Mouse (Mus musculus) myocyte (in vitro differentiated cells): ENCODE results near the gene Myo18b.

ENCODE experiments used
- E2F4 ChIP-seq: IDR thresholded peaks from one replicate; pipeline ENCODE4 v1.6.1; 2011; ENCODE audit warnings: mild to moderate bottlenecking, control low read depth, moderate library complexity; ENCODE audit not compliant: insufficient read depth
- MAX ChIP-seq: IDR thresholded peaks from one replicate; pipeline ENCODE4 v1.6.1; 2011; ENCODE audit warnings: low read depth, mild to moderate bottlenecking, control low read depth
- MYOD1 ChIP-seq, 3 experiments: IDR thresholded peaks; one replicate each; pipeline ENCODE4 v1.6.1; 2011; ENCODE audit warnings: control low read depth in 2 of 3, low read depth in 2 of 3, mild to moderate bottlenecking in 2 of 3, moderate library complexity in 1 of 3; ENCODE audit not compliant: insufficient read length in 2 of 3, control insufficient read depth in 1 of 3
- POLR2A ChIP-seq: IDR thresholded peaks from one replicate; pipeline ENCODE4 v1.6.1; 2011; ENCODE audit warnings: low read depth, mild to moderate bottlenecking, control low read depth, moderate library complexity; ENCODE audit not compliant: insufficient read length
- POLR2AphosphoS2 ChIP-seq: IDR thresholded peaks from one replicate; pipeline ENCODE4 v1.6.1; 2011; ENCODE audit warnings: low read depth, control low read depth; ENCODE audit not compliant: insufficient read length
- REST ChIP-seq: IDR thresholded peaks from one replicate; pipeline ENCODE4 v1.6.1; 2011; ENCODE audit warnings: mild to moderate bottlenecking, control low read depth, moderate library complexity; ENCODE audit not compliant: insufficient read depth, insufficient read length
- SRF ChIP-seq: IDR thresholded peaks from one replicate; pipeline ENCODE4 v1.6.1; 2011; ENCODE audit warnings: low read depth; ENCODE audit not compliant: control insufficient read depth, insufficient read length
- TCF12 ChIP-seq: IDR thresholded peaks from one replicate; pipeline ENCODE4 v1.6.1; 2011; ENCODE audit warnings: mild to moderate bottlenecking, control low read depth; ENCODE audit not compliant: poor library complexity, insufficient read depth, severe bottlenecking
- USF1 ChIP-seq: IDR thresholded peaks from one replicate; pipeline ENCODE4 v1.6.1; 2011; ENCODE audit warnings: low read depth, mild to moderate bottlenecking, control low read depth, moderate library complexity

DNA sequence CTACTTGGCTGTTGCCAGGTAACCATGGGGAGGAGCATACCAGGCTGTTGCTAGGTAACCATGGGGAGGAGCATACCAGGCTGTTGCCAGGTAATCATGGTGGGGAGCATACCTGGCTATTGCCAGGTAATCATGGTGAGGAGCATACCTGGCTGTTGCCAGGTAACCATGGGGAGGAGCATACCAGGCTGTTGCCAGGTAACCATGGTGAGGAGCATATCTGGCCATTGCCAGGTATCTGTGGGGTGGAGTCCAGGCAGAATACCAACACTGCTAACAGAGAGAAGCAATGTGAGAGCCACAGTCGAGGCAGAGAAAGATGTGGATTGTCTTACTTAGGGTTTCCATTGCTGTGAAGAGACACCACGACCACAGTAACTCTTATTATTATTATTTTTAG lies 250.6 kb downstream of the Myo18b start:
- no peak for TF ChIP-seq E2F4
- TF ChIP-seq POLR2A = no peak
- no peak for TF ChIP-seq TCF12
- no peak for TF ChIP-seq MAX
- TF ChIP-seq SRF = no peak
- TF ChIP-seq POLR2AphosphoS2 = no peak
- TF ChIP-seq USF1 = no peak
- no peak for TF ChIP-seq REST
- TF ChIP-seq MYOD1 (IDR thresholded peaks at IDR 0.05; ENCODE audit: control insufficient read depth in 1 of 3, insufficient read length in 2 of 3, low read depth in 2 of 3) = no peak
